Mouse (Mus musculus): ENCODE results near the gene Fah. TPM values are rescaled to one million over a fixed set of nuclear protein-coding genes. Genes with fewer than 3 reads are reported as not detected.

The Fah gene
- total RNA-seq, 2 experiments from 2014 or later: 13.1 to 13.6 TPM

- intact Hi-C loops (cut with DNase I): loop anchor here (5.0 kb wide), 2 partner anchors 72 to 87 kb away; partner anchors contain the start of gene Zfand6
- DNase-seq (ENCODE audit: low spot score in 2 of 2): no peak
Observed at GRCm38 (mm10) chr7:84600631-84601030, 5.9 kb downstream of the Fah start.

- intact Hi-C loops (cut with DNase I): loop anchor here (5.0 kb wide), 2 partner anchors 146 to 181 kb away; no protein-coding TSS in a partner anchor
- no peak for DNase-seq (ENCODE audit: low spot score in 2 of 2)
Observed at GRCm38 (mm10) chr7:84596633-84597032, 9.9 kb downstream of the Fah start.

GRCm38 (mm10) chr7:84596002-84596401, 10.5 kb downstream of the Fah start:
- DNase-seq (ENCODE audit: low spot score in 2 of 2): no peak
- intact Hi-C loops (cut with DNase I): loop anchor here (5.0 kb wide), 2 partner anchors 146 to 181 kb away; no protein-coding TSS in a partner anchor

- DNase-seq (ENCODE audit: low spot score in 2 of 2): no peak
- intact Hi-C loops (cut with DNase I): loop anchor here (2.0 to 5.0 kb wide), 3 partner anchors 147 to 200 kb away; no protein-coding TSS in a partner anchor
Observed at GRCm38 (mm10) chr7:84594917-84595303, 11.6 kb downstream of the Fah start.

- DNase-seq (ENCODE audit: low spot score in 2 of 2): peak; percentile 36 to 74
- intact Hi-C loops (cut with DNase I): loop anchor here (2.0 kb wide), 1 partner anchor 200 kb away; no protein-coding TSS in a partner anchor
Observed at GRCm38 (mm10) chr7:84594087-84594916, 12.2 kb downstream of the Fah start.

GRCm38 (mm10) chr7:84591347-84591746, 15.2 kb downstream of the Fah start:
- intact Hi-C loops (cut with DNase I): no loop called here
- no peak for DNase-seq (ENCODE audit: low spot score in 2 of 2)

- intact Hi-C loops (cut with DNase I): no loop called here
- no peak for DNase-seq (ENCODE audit: low spot score in 2 of 2)
Observed at GRCm38 (mm10) chr7:84590622-84591021, 15.9 kb downstream of the Fah start.

- intact Hi-C loops (cut with DNase I): no loop called here
- DNase-seq (ENCODE audit: low spot score in 2 of 2): no peak
Observed at GRCm38 (mm10) chr7:84587101-84587783, 19.3 kb downstream of the Fah start.

- no peak for DNase-seq (ENCODE audit: low spot score in 2 of 2)
- intact Hi-C loops (cut with DNase I): no loop called here
Observed at GRCm38 (mm10) chr7:84586360-84587100, 20.0 kb downstream of the Fah start.

GRCm38 (mm10) chr7:84585086-84585485, 21.4 kb downstream of the Fah start:
- no peak for DNase-seq (ENCODE audit: low spot score in 2 of 2)
- intact Hi-C loops (cut with DNase I): no loop called here

- intact Hi-C loops (cut with DNase I): no loop called here
- peak in 1 of 2 experiments; percentile 37 for DNase-seq (ENCODE audit: low spot score in 2 of 2)
Observed at GRCm38 (mm10) chr7:84579769-84580168, 26.8 kb downstream of the Fah start.

GRCm38 (mm10) chr7:84578841-84579240, 27.7 kb downstream of the Fah start:
- DNase-seq (ENCODE audit: low spot score in 2 of 2): peak; percentile 57 to 75
- intact Hi-C loops (cut with DNase I): no loop called here

- intact Hi-C loops (cut with DNase I): no loop called here
- no peak for DNase-seq (ENCODE audit: low spot score in 2 of 2)
Observed at GRCm38 (mm10) chr7:84577034-84577433, 29.5 kb downstream of the Fah start.

GRCm38 (mm10) chr7:84566200-84566599, 40.3 kb downstream of the Fah start:
- intact Hi-C loops (cut with DNase I): no loop called here
- no peak for DNase-seq (ENCODE audit: low spot score in 2 of 2)

- intact Hi-C loops (cut with DNase I): no loop called here
- no peak for DNase-seq (ENCODE audit: low spot score in 2 of 2)
Observed at GRCm38 (mm10) chr7:84564236-84564635, 42.3 kb downstream of the Fah start.

- no peak for DNase-seq (ENCODE audit: low spot score in 2 of 2)
- intact Hi-C loops (cut with DNase I): no loop called here
Observed at GRCm38 (mm10) chr7:84560500-84560899, 46.0 kb downstream of the Fah start.

- DNase-seq (ENCODE audit: low spot score in 2 of 2): no peak
- intact Hi-C loops (cut with DNase I): no loop called here
Observed at GRCm38 (mm10) chr7:84557332-84557731, 49.2 kb downstream of the Fah start.

GRCm38 (mm10) chr7:84555294-84555693, 51.2 kb downstream of the Fah start:
- DNase-seq (ENCODE audit: low spot score in 2 of 2): no peak
- intact Hi-C loops (cut with DNase I): no loop called here

- no peak for DNase-seq (ENCODE audit: low spot score in 2 of 2)
Observed at GRCm38 (mm10) chr7:84551472-84551871, 55.0 kb downstream of the Fah start.

GRCm38 (mm10) chr7:84546667-84547066, 59.9 kb downstream of the Fah start:
- no peak for DNase-seq (ENCODE audit: low spot score in 2 of 2)
- intact Hi-C loops (cut with DNase I): no loop called here

More at GRCm38 (mm10) chr7:84551472-84551871, 55.0 kb downstream of the Fah start:
- intact Hi-C loops (cut with DNase I): no loop called here

All from left cerebral cortex, postnatal 14 days (tissue).